In the genomic region with DNA sequence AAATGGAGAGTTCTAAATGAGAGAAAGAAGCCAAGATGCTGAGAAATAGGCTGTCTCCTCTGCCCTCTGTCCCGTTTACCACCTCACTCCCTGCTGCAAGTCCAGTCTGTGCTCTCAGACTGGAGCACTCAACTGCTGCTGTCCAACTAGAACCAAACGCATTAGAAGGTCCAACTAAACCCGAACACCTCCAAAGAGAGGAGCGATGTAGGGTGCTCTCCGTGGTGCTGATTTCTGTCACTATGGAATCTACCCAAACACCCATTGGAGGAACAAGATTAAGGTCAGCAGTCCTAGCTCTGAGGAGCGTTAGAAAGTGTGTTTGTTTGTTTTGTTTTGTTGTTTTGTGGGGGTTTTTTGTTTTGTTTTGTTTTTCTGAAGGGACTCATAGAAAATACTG, we compare ENCODE assay signal across 9 mouse cellular contexts. TPM values are rescaled to one million over a fixed set of nuclear protein-coding genes. Genes with fewer than 3 reads are reported as not detected.
DNase-seq lines count a peak whose midpoint lies in the region; ATAC-seq and TF ChIP-seq lines count a peak whose summit lies in the region.
"Had no signal": no experiment of that assay in that cellular context is flagged by ENCODE, and none has a peak within 500 bp of the region (broad histone marks: within the 10 kb centered on the region; RNA-seq: fewer than 3 reads in every experiment).

No protein-coding gene starts in this region.

- intact Hi-C loops in heart, postnatal 14 days (cut with DNase I), result no loop called here
- intact Hi-C loops in left cerebral cortex, postnatal 14 days (cut with DNase I), result no loop called here

- TF ChIP-seq CTCF in C2C12 (IDR thresholded peaks at IDR 0.05; ENCODE audit: control insufficient read depth, insufficient read depth, insufficient read length), result no peak

- H3ac ChIP-seq in C2C12 (ENCODE audit: control insufficient read depth, insufficient read length, low read depth), result no peak overlapping the region

- 16% methylated on average over 6 of the region's 6 CpGs for WGBS in limb, embryonic 13.5 days
- 17% methylated on average over 6 of the region's 6 CpGs for WGBS in intestine, embryonic 16.5 days

- H3K27ac ChIP-seq in limb, embryonic 13.5 days, result no peak overlapping the region
- H3K27ac ChIP-seq in intestine, embryonic 16.5 days (ENCODE audit: low read length), result no peak overlapping the region

- ATAC-seq in limb, embryonic 13.5 days (ENCODE audit: low FRiP score, low read depth), result 0 out of 2 replicates have a peak, but pooled peaks have one; percentile 40
- ATAC-seq in intestine, embryonic 16.5 days, result no peak

- DNase-seq in heart, postnatal 14 days, result peak; percentile 37 to 51
- DNase-seq in heart, adult 11 months, result no peak
- DNase-seq in c-Kit-positive CD71-negative TER-119-negative erythroid progenitor cells, embryonic 14.5 days (ENCODE audit: low read depth), result peak; percentile 38
- DNase-seq in MN1 (ENCODE audit: low spot score), result no peak
- DNase-seq in left cerebral cortex, postnatal 14 days (ENCODE audit: low spot score in 2 of 2), result no peak

- H3K79me2 ChIP-seq in C2C12 (ENCODE audit: control insufficient read depth, insufficient read depth), result peaks cover 10% of the 10 kb centered on the region

- H3K9ac ChIP-seq in limb, embryonic 13.5 days, result no peak overlapping the region
- no peak overlapping the region for H3K9ac ChIP-seq in intestine, embryonic 16.5 days (ENCODE audit: low read depth, low read length)

- no peaks in the 10 kb centered on the region for H3K27me3 ChIP-seq in C2C12 (ENCODE audit: control insufficient read depth, insufficient read depth, insufficient read length)
- no peaks in the 10 kb centered on the region for H3K27me3 ChIP-seq in limb, embryonic 13.5 days
- H3K27me3 ChIP-seq in intestine, embryonic 16.5 days (replicated peaks; ENCODE audit: control insufficient read depth, insufficient read depth, low read length), result 0 out of 2 replicates have a peak, but pooled peaks cover 4% of the 10 kb centered on the region

- H3K9me3 ChIP-seq in limb, embryonic 13.5 days, result no peaks in the 10 kb centered on the region
- no peaks in the 10 kb centered on the region for H3K9me3 ChIP-seq in intestine, embryonic 16.5 days (ENCODE audit: control insufficient read depth, low read length)

- no peaks in the 10 kb centered on the region for H3K79me3 ChIP-seq in C2C12 (ENCODE audit: low read depth)

- H3K4me3 ChIP-seq in C2C12 (ENCODE audit: insufficient read depth, poor library complexity, severe bottlenecking), result no peak overlapping the region
- H3K4me3 ChIP-seq in limb, embryonic 13.5 days, result no peak overlapping the region
- no peak overlapping the region for H3K4me3 ChIP-seq in intestine, embryonic 16.5 days (ENCODE audit: low read length)

- H3K36me3 ChIP-seq in C2C12 (ENCODE audit: control insufficient read depth, insufficient read depth), result peaks cover 12% of the 10 kb centered on the region
- no peaks in the 10 kb centered on the region for H3K36me3 ChIP-seq in limb, embryonic 13.5 days
- no peaks in the 10 kb centered on the region for H3K36me3 ChIP-seq in intestine, embryonic 16.5 days (ENCODE audit: control insufficient read depth, insufficient read depth, low read length)

- H3K4me2 ChIP-seq in limb, embryonic 13.5 days (replicated peaks), result no peak overlapping the region
- H3K4me2 ChIP-seq in intestine, embryonic 16.5 days (ENCODE audit: low read depth, low read length), result no peak overlapping the region

- no peaks in the 10 kb centered on the region for H3K4me1 ChIP-seq in limb, embryonic 13.5 days
- H3K4me1 ChIP-seq in intestine, embryonic 16.5 days (ENCODE audit: control insufficient read depth, insufficient read depth, low read length), result no peaks in the 10 kb centered on the region

TF ChIP-seq in C2C12, 6 proteins besides CTCF, POLR2A, EP300 and RAD21:
- no peak for TF ChIP-seq USF1 (IDR thresholded peaks at IDR 0.05; ENCODE audit: low read depth)
- peak; percentile 58 for TF ChIP-seq MAX (IDR thresholded peaks at IDR 0.05)
TF ChIP-seq in C2C12: peak in this region for 1.

RNA-seq across cellular contexts. Expression of gene Krt14, which starts 3.9 kb away (rescaled TPM):
- 1 to 10 TPM; 1.3 to 1.6 TPM for total RNA-seq in heart, postnatal 14 days (2021)
- polyA plus RNA-seq in C2C12 (2012; fragmentation: generic; extraction: Trizol), result 32.4 TPM
- 275 and 306 TPM in 2 replicates for polyA plus RNA-seq in limb, embryonic 13.5 days (2015; fragmentation: Nextera tagmentation; extraction: Ambion mirVana)
- polyA plus RNA-seq in intestine, embryonic 16.5 days (2015; fragmentation: Nextera tagmentation; extraction: Ambion mirVana), result 7.3 and 7.9 TPM in 2 replicates
- total RNA-seq in left cerebral cortex, postnatal 14 days (2021), result not detected

RNA-seq across cellular contexts. Expression of gene Krt9, which starts 10.4 kb away (rescaled TPM):
- not detected for total RNA-seq in heart, postnatal 14 days (2021)
- polyA plus RNA-seq in C2C12 (2012; fragmentation: generic; extraction: Trizol), result 1.8 TPM
- not detected in 2 replicates for polyA plus RNA-seq in limb, embryonic 13.5 days (2015; fragmentation: Nextera tagmentation; extraction: Ambion mirVana)
- polyA plus RNA-seq in intestine, embryonic 16.5 days (2015; fragmentation: Nextera tagmentation; extraction: Ambion mirVana), result not detected in 2 replicates
- 1 to 10 TPM; 2.6 to 2.7 TPM for total RNA-seq in left cerebral cortex, postnatal 14 days (2021)
- polyA plus RNA-seq: urinary bladder, adult 2 months had no signal

RNA-seq across cellular contexts. Expression of gene Krt16, which starts 45.3 kb away (rescaled TPM):
- total RNA-seq in heart, postnatal 14 days (2021), result not detected
- polyA plus RNA-seq in C2C12 (2012; fragmentation: generic; extraction: Trizol), result 0.21 TPM
- 0.13 and 0.19 TPM in 2 replicates for polyA plus RNA-seq in limb, embryonic 13.5 days (2015; fragmentation: Nextera tagmentation; extraction: Ambion mirVana)
- not detected in 2 replicates for polyA plus RNA-seq in intestine, embryonic 16.5 days (2015; fragmentation: Nextera tagmentation; extraction: Ambion mirVana)
- not detected for total RNA-seq in left cerebral cortex, postnatal 14 days (2021)
- polyA plus RNA-seq: urinary bladder, adult 2 months had no signal

RNA-seq across cellular contexts. Expression of gene Krt19, which starts 55.0 kb away (rescaled TPM):
- total RNA-seq in heart, postnatal 14 days (2021), result 10 to 100 TPM; 12.9 to 17.4 TPM
- 3.5 TPM for polyA plus RNA-seq in C2C12 (2012; fragmentation: generic; extraction: Trizol)
- 18.6 and 21.8 TPM in 2 replicates for polyA plus RNA-seq in limb, embryonic 13.5 days (2015; fragmentation: Nextera tagmentation; extraction: Ambion mirVana)
- polyA plus RNA-seq in intestine, embryonic 16.5 days (2015; fragmentation: Nextera tagmentation; extraction: Ambion mirVana), result 884 and 955 TPM in 2 replicates
- under 1 TPM in 1 of 2 experiments, not detected in 1; 0.63 TPM for total RNA-seq in left cerebral cortex, postnatal 14 days (2021)

RNA-seq across cellular contexts. Expression of gene Krt17, which starts 57.4 kb away (rescaled TPM):
- 1 to 10 TPM in 1 of 2 experiments, under 1 TPM in 1; 0.24 to 3.8 TPM for total RNA-seq in heart, postnatal 14 days (2021)
- 0.04 TPM for polyA plus RNA-seq in C2C12 (2012; fragmentation: generic; extraction: Trizol)
- 43.9 and 52.1 TPM in 2 replicates for polyA plus RNA-seq in limb, embryonic 13.5 days (2015; fragmentation: Nextera tagmentation; extraction: Ambion mirVana)
- polyA plus RNA-seq in intestine, embryonic 16.5 days (2015; fragmentation: Nextera tagmentation; extraction: Ambion mirVana), result 11.5 and 11.8 TPM in 2 replicates
- not detected for total RNA-seq in left cerebral cortex, postnatal 14 days (2021)

Comparison
In these comparisons a context has a peak if more than half of its experiments do, and no peak if none do; other contexts are left out.
1. DNase-seq: peak in heart, postnatal 14 days (2 of 2) and c-Kit-positive CD71-negative TER-119-negative erythroid progenitor cells, embryonic 14.5 days (single experiment); none in heart, adult 11 months (single experiment), MN1 (single experiment) and left cerebral cortex, postnatal 14 days (0 of 2).